Mouse (Mus musculus): ENCODE measurements around the gene Gfi1b.

The Gfi1b gene

GRCm38 (mm10) chr2:28563303-28563702 is 58.5 kb downstream of the Gfi1b start, which contains the start of gene Cel:
Cel (minus strand) TSS chr2:28563403.
- in situ Hi-C loops (cut with MboI, MseI), result no loop called here
